Comparison of ENCODE assay signal across 20 mouse cellular contexts in the genomic region with DNA sequence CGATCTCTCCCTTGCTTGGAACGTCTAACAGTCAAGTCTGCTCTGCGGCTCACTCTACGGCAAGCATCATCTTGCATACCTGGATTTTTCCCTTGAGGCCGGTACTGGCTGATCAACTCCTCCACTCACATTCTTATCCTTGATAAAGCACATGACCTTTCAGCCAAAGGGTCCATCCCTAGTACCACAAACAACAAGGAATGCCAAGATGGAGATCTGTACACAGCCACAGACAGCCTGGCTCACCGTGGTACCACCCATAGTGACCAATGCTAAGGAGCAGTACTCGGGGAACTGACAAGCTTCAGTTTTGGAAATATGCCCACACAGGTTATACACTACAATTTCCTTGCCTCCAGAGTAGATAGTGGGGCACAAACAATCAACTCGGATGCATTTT.
"Had no signal": no experiment of that assay in that cellular context is flagged by ENCODE, and none has a peak within 500 bp of the region (broad histone marks: within the 10 kb centered on the region; RNA-seq: fewer than 3 reads in every experiment).

No protein-coding gene starts in this region.

- H3K9ac ChIP-seq: liver, embryonic 15.5 days; liver, postnatal 0 days; lung, embryonic 15.5 days; midbrain, embryonic 13.5 days; midbrain, embryonic 15.5 days; neural tube, embryonic 13.5 days; neural tube, embryonic 15.5 days had no signal

- H3K4me1 ChIP-seq: lung, embryonic 15.5 days; midbrain, embryonic 10.5 days; midbrain, embryonic 13.5 days; midbrain, embryonic 15.5 days; neural tube, embryonic 13.5 days; neural tube, embryonic 15.5 days had no signal

- DNase-seq: liver, postnatal 0 days; lung, adult 2 months; lung, postnatal 14 days; lung, postnatal 36 days; retina, postnatal 1 day; right cerebral cortex, postnatal 25 days; right cerebral cortex, postnatal 4 days; spleen, adult 18-20 months; thymus, adult 2 months; thymus, postnatal 25 days had no signal

- H3K9me3 ChIP-seq: liver, embryonic 15.5 days; lung, embryonic 15.5 days; midbrain, embryonic 10.5 days; midbrain, embryonic 13.5 days; midbrain, embryonic 15.5 days; neural tube, embryonic 13.5 days; neural tube, embryonic 15.5 days had no signal

- H3K27me3 ChIP-seq: liver, embryonic 15.5 days; lung, embryonic 15.5 days; midbrain, embryonic 13.5 days; midbrain, embryonic 15.5 days; neural tube, embryonic 13.5 days; neural tube, embryonic 15.5 days had no signal

- H3K4me3 ChIP-seq: liver, embryonic 15.5 days; lung, embryonic 15.5 days; midbrain, embryonic 10.5 days; midbrain, embryonic 13.5 days; midbrain, embryonic 15.5 days; myocyte; neural tube, embryonic 13.5 days; neural tube, embryonic 15.5 days had no signal

- H3K27ac ChIP-seq: liver, embryonic 15.5 days; lung, embryonic 15.5 days; macrophage; midbrain, embryonic 10.5 days; midbrain, embryonic 13.5 days; midbrain, embryonic 15.5 days; neural tube, embryonic 13.5 days; neural tube, embryonic 15.5 days had no signal

- H3K4me2 ChIP-seq: liver, embryonic 15.5 days; lung, embryonic 15.5 days; midbrain, embryonic 13.5 days; midbrain, embryonic 15.5 days; neural tube, embryonic 13.5 days; neural tube, embryonic 15.5 days had no signal

- ATAC-seq: liver, postnatal 0 days; lung, postnatal 0 days; midbrain, embryonic 13.5 days; midbrain, embryonic 15.5 days had no signal

- H3K36me3 ChIP-seq: lung, embryonic 15.5 days; midbrain, embryonic 10.5 days; midbrain, embryonic 13.5 days; midbrain, embryonic 15.5 days; neural tube, embryonic 13.5 days; neural tube, embryonic 15.5 days had no signal
